Mouse (Mus musculus) ES-E14 (cell line): ENCODE results near the gene Cacfd1.

Experiments used
- HCFC1 ChIP-seq: IDR thresholded peaks from 2 replicates; pipeline ENCODE4 v1.6.1; 2012; ENCODE audit warnings: low read length, inconsistent platforms, borderline replicate concordance; ENCODE audit not compliant: insufficient read depth
- MAFK ChIP-seq: IDR thresholded peaks from 2 replicates; pipeline ENCODE4 v1.6.1; 2014; ENCODE audit warnings: mild to moderate bottlenecking, low read depth, low read length, inconsistent platforms; ENCODE audit not compliant: insufficient read depth
- ZC3H11A ChIP-seq: IDR thresholded peaks from 2 replicates; pipeline ENCODE4 v1.6.1; 2012; ENCODE audit warnings: low read depth, mild to moderate bottlenecking, inconsistent platforms, low read length, borderline replicate concordance
- ZNF384 ChIP-seq: IDR thresholded peaks from 2 replicates; pipeline ENCODE4 v1.6.1; 2012; ENCODE audit warnings: low read depth, low read length, inconsistent platforms

GRCm38 (mm10) chr2:26984640-26985039, 25.1 kb upstream of the Cacfd1 start:
- TF ChIP-seq MAFK (no peak), ZC3H11A (no peak), HCFC1 (no peak), ZNF384 (no peak)
